Mouse (Mus musculus): Measurements from ENCODE around the gene Kcnc3.

Kcnc3 gene

DNA sequence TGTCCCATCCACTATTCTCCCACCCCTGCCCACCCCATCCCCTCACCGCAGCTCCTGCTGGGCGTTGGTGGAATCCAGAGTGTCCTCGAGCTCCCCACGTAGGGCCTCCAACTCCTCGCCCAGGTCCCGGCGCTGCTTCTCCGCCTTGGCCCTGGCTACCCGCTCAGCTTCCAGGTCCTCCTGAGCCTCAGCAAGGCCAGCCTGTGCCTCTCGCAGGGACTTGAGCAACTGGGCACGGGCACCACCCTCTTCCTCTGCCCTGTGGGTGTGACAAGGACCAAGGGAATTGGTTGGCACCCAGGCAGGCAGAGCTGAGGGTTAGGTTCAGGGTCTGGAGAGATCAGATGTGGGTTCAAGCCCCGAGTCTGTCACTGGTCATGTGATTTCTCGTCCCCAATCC lies 36.5 kb downstream of the Kcnc3 start:
- DNase-seq (ENCODE audit: low spot score in 2 of 2), result no peak

- no peak for DNase-seq (ENCODE audit: low spot score in 2 of 2)
Observed at GRCm38 (mm10) chr7:44628402-44629034, 38.1 kb downstream of the Kcnc3 start.

DNA sequence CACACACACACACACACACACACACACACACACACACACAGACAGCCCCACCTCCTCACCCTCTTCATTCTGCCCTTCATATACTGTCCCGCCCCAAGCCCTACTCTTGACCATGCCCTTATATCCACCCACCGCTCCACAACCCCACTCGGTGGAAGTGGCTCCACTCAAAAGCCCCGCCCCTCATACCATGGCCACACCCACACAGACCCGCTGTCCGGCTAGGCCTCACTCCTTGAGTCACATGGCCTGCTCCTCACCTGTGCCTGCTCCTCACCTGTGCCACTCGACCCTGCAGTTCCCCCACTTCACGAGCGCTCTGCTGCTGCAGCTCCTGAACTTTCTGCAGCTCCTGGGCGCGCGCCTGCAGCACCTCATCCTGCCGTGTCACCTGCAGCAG lies 40.0 kb downstream of the Kcnc3 start:
- DNase-seq (ENCODE audit: low spot score in 2 of 2), result no peak

- DNase-seq (ENCODE audit: low spot score in 2 of 2), result no peak
Observed at GRCm38 (mm10) chr7:44632676-44633075, 42.2 kb downstream of the Kcnc3 start.

DNA sequence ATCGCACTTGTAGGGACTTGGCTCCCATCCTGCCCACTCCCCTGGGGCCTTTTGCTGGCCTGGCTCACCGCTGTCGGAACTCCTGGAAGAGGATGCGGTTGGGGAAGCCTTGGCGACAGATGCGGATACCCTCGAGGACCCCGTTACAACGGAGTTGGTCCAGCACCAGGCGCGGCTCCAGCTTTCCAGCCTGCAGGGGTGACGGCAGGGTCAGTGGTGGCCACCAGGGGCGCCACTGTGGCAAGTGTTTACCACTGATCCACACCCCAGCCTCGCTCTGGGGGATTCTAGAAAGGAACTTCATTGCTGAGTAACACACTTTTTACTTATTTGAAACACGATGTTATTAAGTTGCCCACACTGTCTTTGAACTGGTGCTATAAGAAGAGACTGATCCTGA lies 42.9 kb downstream of the Kcnc3 start:
- no peak for DNase-seq (ENCODE audit: low spot score in 2 of 2)

DNA sequence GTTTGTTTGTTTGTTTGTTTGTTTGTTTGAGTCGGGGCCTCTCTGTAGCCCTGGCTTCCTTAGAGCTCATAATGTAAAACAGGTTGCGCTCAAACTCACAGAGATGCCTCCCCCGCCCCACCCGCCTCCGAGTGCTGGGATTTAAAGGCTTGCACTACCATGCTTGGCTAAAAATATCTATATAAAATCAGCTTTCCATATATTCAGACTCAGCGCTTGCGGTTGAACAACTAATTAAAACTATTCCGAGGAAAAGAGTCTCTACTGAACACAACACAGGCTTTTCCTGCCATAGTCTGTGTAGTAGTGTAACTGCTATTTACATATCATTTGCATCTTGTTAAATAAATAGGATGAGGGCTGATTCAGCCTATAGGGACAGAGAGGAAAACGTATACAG lies 46.2 kb downstream of the Kcnc3 start:
- DNase-seq (ENCODE audit: low spot score in 2 of 2), result no peak

DNA sequence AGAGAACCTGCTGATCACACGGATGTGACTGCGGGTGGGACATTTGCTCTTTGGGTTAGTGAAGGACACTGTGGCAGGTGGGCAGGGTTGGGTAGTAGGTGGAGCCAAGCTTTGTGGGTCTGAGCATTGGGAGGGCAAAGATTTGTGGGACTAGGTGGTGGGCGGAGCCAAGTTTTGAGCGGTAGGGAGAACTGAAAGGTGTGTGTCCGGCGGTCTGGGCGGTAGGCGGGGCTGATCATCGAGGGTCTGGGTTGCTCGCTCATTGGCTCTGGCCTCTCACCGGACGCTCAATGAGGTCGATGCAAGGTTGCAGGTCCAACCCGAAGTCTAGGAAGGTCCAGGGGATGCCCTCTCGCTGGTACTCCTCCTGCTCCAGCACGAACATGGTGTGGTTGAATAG lies 48.2 kb downstream of the Kcnc3 start:
- no peak for DNase-seq (ENCODE audit: low spot score in 2 of 2)

GRCm38 (mm10) chr7:44640843-44641605 lies 50.6 kb downstream of the Kcnc3 start:
- DNase-seq (ENCODE audit: low spot score in 2 of 2), result no peak

GRCm38 (mm10) chr7:44641887-44642286 lies 51.4 kb downstream of the Kcnc3 start:
- peak in 1 of 2 experiments; percentile 54 for DNase-seq (ENCODE audit: low spot score in 2 of 2)

- no peak for DNase-seq (ENCODE audit: low spot score in 2 of 2)
Observed at GRCm38 (mm10) chr7:44645256-44645655, 54.8 kb downstream of the Kcnc3 start.

DNA sequence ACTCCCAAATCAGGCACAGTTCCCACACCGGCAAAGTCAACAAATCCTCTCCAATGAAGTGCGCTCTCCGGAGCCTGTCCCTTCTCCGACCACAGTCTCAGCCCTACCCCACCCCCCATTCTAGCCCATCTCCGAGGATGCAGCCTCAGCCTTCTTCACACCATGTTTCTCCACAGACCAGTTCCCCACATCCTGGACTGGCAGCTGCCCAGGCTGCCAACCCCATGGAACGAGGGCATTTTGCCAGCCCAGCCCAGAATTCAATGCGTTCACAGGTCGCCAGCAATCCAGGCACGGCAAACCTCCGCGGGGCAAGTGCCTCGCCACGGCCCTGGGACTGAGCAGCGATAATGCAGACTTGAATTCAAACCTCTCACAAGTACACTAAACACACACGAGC lies 55.5 kb downstream of the Kcnc3 start:
- no peak for DNase-seq (ENCODE audit: low spot score in 2 of 2)

- peak; percentile 16 to 72 for DNase-seq (ENCODE audit: low spot score in 2 of 2)
Observed at GRCm38 (mm10) chr7:44647042-44647724, 56.7 kb downstream of the Kcnc3 start.

GRCm38 (mm10) chr7:44647729-44648128 lies 57.3 kb downstream of the Kcnc3 start:
- no peak for DNase-seq (ENCODE audit: low spot score in 2 of 2)

GRCm38 (mm10) chr7:44649094-44649610 lies 58.7 kb downstream of the Kcnc3 start:
- DNase-seq (ENCODE audit: low spot score in 2 of 2), result no peak

DNA sequence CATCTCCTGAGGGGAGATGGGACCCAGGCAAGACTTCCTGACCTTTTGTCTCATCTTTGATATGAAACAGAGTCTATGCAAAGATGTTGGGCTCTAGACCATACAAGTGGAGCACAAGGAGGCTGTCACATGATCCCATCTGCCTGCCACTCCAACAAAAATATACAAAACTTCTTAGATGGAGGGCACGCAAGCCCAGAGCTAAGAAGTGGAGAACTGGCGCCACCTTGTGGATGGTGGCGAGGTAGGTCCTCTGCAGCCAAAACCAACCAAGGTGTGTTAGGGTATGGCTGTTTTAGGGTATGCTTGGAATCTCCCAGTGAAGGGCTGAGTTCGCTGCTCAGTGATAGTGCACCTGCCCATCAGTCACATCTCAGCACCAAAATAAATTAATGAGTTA lies 59.5 kb downstream of the Kcnc3 start:
- peak in 1 of 2 experiments; percentile 45 for DNase-seq (ENCODE audit: low spot score in 2 of 2)

- DNase-seq (ENCODE audit: low spot score in 2 of 2), result no peak
Observed at GRCm38 (mm10) chr7:44651416-44651815, 61.0 kb downstream of the Kcnc3 start.

- DNase-seq (ENCODE audit: low spot score in 2 of 2), result peak in 1 of 2 experiments; percentile 35
Observed at GRCm38 (mm10) chr7:44653773-44654172, 63.3 kb downstream of the Kcnc3 start.

Measured in thymus, postnatal 10 days (tissue).